Mouse (Mus musculus) cerebellum, postnatal 10 days (tissue): ENCODE measurements at regions not wholly inside any gene's neighbourhood (a gene's known extent, or its start where the extent isn't known, plus 50 kb on each side); places are given as distances from the start of the nearest gene placed in this dataset.

Source experiments
- DNase-seq, 2 experiments: peaks; one replicate each; pipeline ENCODE4 v3.0.0; 2021; ENCODE audit warnings: mixed read lengths in 2 of 2

DNA sequence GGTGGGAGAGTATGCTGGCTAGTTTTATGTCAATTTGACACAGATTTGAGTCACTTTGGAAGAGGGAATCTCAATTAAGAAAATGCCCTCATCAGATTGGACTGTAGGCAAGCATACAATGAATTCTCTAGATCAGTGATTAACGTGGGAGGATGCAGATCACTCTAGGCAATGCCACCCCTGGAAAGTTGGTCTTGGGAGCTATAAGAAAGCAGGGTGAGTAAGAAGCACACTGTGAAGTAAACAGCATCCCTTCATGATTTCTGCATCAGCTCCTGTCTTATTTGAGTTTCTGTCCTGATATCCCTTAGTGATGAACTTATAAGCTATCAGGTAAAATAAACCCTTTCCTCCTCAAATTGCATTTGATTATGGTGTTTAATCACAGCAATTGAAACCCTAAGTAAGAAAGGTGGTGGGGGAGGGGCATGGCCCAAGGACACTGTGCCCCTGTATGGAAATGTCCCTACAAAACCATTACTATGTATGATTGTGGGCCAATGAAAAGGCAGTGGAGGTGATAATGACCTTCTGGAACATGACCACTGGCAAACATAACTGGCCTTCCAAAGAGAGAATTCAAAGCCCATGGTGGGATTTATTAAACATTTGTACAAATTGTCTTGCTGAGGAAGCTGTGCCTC lies 640.3 kb upstream of the Vstm2b start:
- DNase-seq, result no peak

GRCm38 (mm10) chr7:40258377-40258739 lies 639.8 kb upstream of the Vstm2b start:
- DNase-seq, result peak; percentile 13 to 24

GRCm38 (mm10) chr7:40273459-40274072 lies 624.6 kb upstream of the Vstm2b start:
- peak; percentile 79 to 85 for DNase-seq

DNA sequence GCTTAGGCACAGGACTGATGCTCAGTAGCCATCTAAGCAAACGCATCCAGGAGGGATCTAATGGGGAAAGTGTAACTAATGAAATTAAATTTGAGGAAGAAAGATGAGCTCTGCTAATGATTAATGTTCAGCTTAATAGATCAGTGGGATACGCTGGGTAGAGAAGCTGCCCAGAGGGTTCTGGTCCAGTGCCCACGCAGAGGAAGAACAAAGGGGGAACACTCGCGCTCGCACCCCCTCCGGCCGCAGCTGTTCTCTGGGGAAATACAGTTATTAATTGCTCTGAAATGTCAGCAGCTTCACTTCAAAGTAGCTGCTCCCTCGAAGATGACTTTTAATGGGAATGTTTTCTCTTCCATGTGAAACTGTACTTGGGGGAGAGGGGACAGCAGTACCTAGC lies 623.0 kb upstream of the Vstm2b start:
- peak in 1 of 2 experiments; percentile 30 for DNase-seq

GRCm38 (mm10) chr7:40275658-40276057 lies 622.5 kb upstream of the Vstm2b start:
- peak; percentile 23 to 34 for DNase-seq

- peak; percentile 47 to 66 for DNase-seq
These were observed 622.0 kb upstream of the Vstm2b start for GRCm38 (mm10) chr7:40276116-40276515.

GRCm38 (mm10) chr7:40290166-40290565 lies 608.0 kb upstream of the Vstm2b start:
- no peak for DNase-seq

DNA sequence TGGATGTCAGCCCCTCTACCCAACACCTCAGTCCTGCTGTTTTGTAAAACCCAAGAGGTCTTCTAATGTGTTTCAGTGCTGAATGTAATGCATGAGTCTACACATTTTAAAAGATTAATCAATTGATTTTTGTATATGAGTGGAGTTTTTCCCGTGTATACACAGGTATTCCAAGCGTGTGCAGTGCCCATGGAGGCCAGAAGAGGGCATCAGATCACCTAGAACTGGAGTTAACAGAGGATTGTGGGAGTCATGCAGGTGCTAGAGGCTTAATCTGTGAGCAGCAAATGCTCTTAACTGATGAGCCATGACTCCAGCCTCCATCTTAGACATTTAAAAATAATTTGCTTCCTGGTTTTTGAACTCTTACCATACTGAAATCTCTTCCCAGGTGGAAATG lies 587.6 kb upstream of the Vstm2b start:
- peak; percentile 57 for DNase-seq

GRCm38 (mm10) chr7:40321171-40321570 lies 577.0 kb upstream of the Vstm2b start:
- no peak for DNase-seq

- DNase-seq, result peak; percentile 35 to 44
These were observed 572.9 kb upstream of the Vstm2b start for GRCm38 (mm10) chr7:40325188-40325705.

DNA sequence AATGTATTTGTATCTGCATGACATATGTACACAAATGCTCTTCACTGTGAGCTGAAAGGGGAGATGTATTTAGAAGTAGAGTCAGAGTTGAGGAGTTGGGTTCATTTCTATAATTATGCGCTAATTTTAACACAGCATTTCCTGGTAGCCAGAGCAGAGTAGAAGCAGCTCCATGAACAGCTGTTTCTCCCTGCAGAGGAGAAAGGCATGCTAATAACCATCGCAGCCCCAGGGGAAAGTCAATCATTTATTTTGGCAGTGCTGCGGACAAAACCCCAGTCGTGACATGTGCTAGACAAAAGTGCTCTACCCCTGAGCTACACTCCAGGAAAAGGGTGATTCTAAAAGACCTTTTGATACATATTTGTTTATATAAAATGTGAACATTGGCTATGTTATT lies 565.7 kb upstream of the Vstm2b start:
- DNase-seq, result peak; percentile 39 to 60

DNA sequence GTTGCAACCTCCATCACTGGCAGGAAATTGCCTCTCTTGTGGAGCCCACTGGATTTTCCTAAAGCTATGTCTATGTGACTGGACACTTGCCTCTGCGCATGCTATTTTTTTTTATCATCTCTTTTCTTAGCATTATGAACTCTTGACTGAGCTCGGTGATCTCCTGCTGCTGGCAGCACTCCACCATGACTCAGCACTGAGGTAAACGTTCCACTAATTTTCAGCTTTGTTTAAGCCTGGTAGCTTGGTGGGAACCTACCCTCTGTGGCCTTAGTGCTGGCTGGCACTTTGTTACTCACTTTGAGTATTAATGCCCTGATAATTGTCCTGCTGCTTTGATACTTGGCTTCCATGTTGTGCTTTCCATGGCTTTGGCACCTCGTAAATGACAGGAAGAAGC lies 545.8 kb upstream of the Vstm2b start:
- DNase-seq, result peak; percentile 30 to 31

- peak in 1 of 2 experiments; percentile 5 for DNase-seq
These were observed 535.4 kb upstream of the Vstm2b start for GRCm38 (mm10) chr7:40362719-40363118.

- DNase-seq, result no peak
These were observed 525.4 kb upstream of the Vstm2b start for GRCm38 (mm10) chr7:40372713-40373112.

DNA sequence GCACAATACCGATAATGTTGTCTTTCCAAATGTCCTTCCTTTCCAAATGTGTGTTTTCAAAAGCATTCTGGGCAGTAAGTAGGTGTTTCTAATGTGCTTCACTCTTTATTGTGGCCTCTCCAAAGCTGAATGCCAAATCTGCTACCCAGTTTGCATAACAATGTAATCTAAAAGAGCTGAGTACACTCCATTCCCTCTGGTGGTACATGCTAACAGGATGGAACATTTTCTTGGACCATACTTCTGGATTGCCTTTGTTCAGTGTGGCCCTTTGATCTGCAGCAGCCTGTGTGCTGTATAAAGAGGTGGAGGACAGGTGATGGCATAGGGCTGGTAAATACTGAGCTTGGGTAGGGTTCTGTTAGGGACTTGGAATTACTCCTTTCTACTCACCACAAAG lies 520.3 kb upstream of the Vstm2b start:
- no peak for DNase-seq

DNA sequence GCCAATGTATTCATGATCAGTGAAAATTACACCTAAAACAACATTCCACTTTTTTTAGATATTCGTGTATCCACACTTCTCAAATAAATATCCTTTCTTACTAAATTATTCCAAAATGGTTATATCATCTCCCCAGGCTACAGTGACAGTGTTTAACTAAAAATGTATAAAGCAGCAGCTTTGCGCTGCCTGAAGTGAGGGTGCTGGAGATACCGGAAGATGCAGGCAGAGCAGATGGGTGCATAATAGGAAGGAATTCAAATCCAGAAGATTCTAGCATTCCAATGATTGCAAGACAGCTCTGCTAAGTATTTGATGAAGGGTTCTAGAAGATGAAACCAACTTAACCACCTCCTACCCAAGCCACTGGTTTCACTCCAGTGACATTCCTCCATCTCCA lies 516.9 kb upstream of the Vstm2b start:
- no peak for DNase-seq

DNA sequence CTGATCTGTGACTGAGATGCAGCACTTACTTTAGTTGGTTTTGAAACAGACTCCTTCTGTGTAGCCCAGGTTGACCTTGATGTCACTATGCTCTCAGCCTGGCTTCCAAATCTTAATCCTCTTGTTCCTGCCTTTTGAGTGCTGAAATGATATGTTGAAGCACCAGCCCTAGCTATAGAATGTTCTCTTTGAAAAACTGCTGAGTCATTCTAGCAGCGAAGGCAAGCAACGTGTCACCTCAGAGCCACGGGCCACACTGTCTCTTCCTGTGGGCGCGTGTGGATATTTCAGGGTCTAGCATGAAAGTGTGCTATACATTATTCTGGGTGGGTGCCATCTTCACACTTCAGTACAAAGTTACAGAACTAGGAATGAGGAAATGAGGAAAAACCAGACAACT lies 510.0 kb upstream of the Vstm2b start:
- DNase-seq, result no peak

GRCm38 (mm10) chr7:40389795-40390194 lies 508.3 kb upstream of the Vstm2b start:
- peak; percentile 34 to 60 for DNase-seq

DNA sequence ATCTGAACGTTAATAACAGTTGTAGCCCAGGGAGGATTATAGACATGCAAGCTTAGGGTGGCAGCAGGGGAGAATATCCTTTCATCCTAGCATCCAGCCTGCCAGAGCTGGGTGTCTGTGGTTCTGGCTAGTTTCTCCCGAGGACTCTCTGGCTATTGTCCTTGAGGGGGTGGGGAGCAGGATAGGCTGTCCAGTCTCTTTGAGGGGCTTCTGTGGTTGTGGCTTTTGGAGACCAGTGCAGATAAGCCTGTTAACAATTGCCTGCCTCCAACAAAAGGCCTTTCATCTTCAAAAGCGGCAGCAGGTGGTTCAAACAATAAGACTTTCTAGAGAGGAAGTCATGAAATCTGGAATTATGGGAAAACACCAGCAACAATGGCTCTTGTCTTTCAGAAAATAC lies 507.2 kb upstream of the Vstm2b start:
- DNase-seq, result no peak

GRCm38 (mm10) chr7:40391626-40392025 lies 506.5 kb upstream of the Vstm2b start:
- no peak for DNase-seq

- DNase-seq, result no peak
These were observed 505.9 kb upstream of the Vstm2b start for GRCm38 (mm10) chr7:40392207-40392606.

- no peak for DNase-seq
These were observed 505.4 kb upstream of the Vstm2b start for GRCm38 (mm10) chr7:40392699-40393098.

- DNase-seq, result no peak
These were observed 499.9 kb upstream of the Vstm2b start for GRCm38 (mm10) chr7:40398266-40398665.

DNA sequence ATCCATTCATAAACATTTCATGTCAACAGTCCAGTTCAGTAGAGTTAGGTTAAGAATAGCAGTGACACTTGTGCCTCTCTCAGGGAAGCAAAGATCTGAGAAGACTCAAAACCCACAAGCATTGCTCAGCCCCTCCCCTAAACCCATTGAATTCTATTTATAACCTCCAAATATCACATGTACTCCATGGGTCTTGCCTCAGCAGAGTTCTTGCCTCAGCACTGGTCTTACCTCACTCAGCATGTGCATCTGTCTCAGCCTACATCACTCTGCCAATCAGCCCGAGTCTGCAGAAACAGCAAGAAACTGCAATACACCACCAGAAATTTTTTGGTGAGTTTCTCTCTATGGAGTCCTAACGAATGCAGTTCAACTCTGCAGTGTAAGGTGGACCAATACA lies 478.8 kb upstream of the Vstm2b start:
- DNase-seq, result no peak

DNA sequence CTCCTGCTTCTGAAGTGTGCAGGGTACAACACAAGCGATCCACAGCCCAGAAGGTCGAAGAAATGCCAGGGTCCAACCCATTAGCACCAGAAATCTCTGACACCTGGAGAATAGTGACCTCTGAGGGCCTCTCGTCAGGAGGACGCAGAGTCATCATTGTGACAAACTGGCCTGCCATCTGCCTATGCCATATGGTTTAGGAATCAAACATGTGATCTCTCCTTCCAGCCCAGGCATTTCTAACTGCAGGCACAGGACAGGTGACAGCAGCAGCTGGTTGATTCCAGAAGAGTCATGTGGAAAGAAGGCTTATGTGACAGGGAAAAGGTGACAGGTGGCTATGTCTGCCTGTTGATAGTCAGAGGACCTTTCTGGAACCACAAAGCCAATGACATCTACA lies 476.0 kb upstream of the Vstm2b start:
- peak; percentile 73 for DNase-seq
